ENCODE assay signal across 24 mouse cellular contexts in the genomic region with DNA sequence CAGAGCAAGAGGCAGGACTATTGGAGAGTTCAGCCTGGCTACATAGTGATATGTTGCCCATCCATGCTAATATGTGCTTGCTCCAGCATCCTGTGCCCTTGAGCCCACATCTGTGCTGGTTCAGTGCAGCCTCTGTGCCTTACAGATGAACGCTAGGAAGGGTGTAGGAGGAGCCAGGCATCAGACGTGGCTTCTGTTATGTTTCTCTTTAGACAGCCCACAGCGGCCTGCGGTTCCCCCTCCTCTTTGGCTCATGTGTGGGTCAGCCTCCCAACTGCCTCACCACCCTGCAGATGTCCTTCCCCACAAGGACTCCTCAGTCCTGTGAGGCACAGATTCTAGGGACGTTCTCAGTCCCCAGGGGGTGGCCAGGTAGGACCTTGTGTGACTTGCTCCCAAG. TPM values are rescaled to one million over a fixed set of nuclear protein-coding genes. Genes with fewer than 3 reads are reported as not detected.
A peak's percentile ranks its signal among the peaks of the same experiment; 100 is the strongest.
DNase-seq lines count a peak whose midpoint lies in the region; ATAC-seq and TF ChIP-seq lines count a peak whose summit lies in the region.
"Had no signal": no experiment of that assay in that cellular context is flagged by ENCODE, and none has a peak within 500 bp of the region (broad histone marks: within the 10 kb centered on the region; RNA-seq: fewer than 3 reads in every experiment).

No protein-coding gene starts in this region.

- no peak overlapping the region for H3K9ac ChIP-seq in stomach, postnatal 0 days (ENCODE audit: low read length)
- H3K9ac ChIP-seq: embryonic facial prominence, embryonic 12.5 days; forebrain, embryonic 15.5 days; hindbrain, embryonic 13.5 days had no signal

- whole genome bisulfite sequencing in stomach, postnatal 0 days, result 9% methylated on average over 5 of the region's 5 CpGs

- H3K4me1 ChIP-seq in stomach, postnatal 0 days (replicated peaks; ENCODE audit: control insufficient read depth, insufficient read depth), result peaks cover 5% of the 10 kb centered on the region; the same call in 1 of the 2 replicates
- H3K4me1 ChIP-seq: embryonic facial prominence, embryonic 12.5 days; forebrain, embryonic 15.5 days had no signal

- TF ChIP-seq CTCF in stomach, postnatal 0 days (IDR thresholded peaks at IDR 0.05; ENCODE audit: low read depth), result no peak

- no peak overlapping the region for H3K4me2 ChIP-seq in stomach, postnatal 0 days (replicated peaks; ENCODE audit: low read depth)
- H3K4me2 ChIP-seq: embryonic facial prominence, embryonic 12.5 days; forebrain, embryonic 15.5 days; hindbrain, embryonic 13.5 days had no signal

- peak overlapping the region; percentile 49 for H3K27ac ChIP-seq in stomach, postnatal 0 days (replicated peaks)
- H3K27ac ChIP-seq: embryonic facial prominence, embryonic 12.5 days; forebrain, embryonic 15.5 days; heart, embryonic 10.5 days; hindbrain, embryonic 13.5 days; hindbrain, postnatal 0 days had no signal

- no peak for TF ChIP-seq EP300 in stomach, postnatal 0 days (optimal IDR thresholded peaks at IDR 0.05)

- peak; percentile 5 for DNase-seq in kidney, adult 18-20 months
- no peak for DNase-seq in kidney, adult 11 months
- DNase-seq in retina, postnatal 1 day, result peak; percentile 55
- no peak for DNase-seq in retina, embryonic 14.5 days (ENCODE audit: low spot score)
- no peak for DNase-seq in stomach, postnatal 0 days (ENCODE audit: low spot score)
- DNase-seq in adrenal gland, postnatal 4 days (ENCODE audit: low spot score in 2 of 2), result no peak
- no peak for DNase-seq in thymus, postnatal 10 days (ENCODE audit: low spot score in 2 of 2)
- DNase-seq: adrenal gland, adult 2 months; adrenal gland, postnatal 36 days; cerebellum, adult 11-12 months; cerebellum, adult 9-10 months; cerebellum, postnatal 36 days; gastrocnemius, postnatal 36 days; heart, adult 18-20 months; heart, postnatal 10 days; heart, postnatal 4 days had no signal

- H3K27me3 ChIP-seq in stomach, postnatal 0 days (ENCODE audit: control insufficient read depth, insufficient read depth, low read length), result no peaks in the 10 kb centered on the region
- H3K27me3 ChIP-seq: CH12.LX; embryonic facial prominence, embryonic 12.5 days; forebrain, embryonic 15.5 days; Patski had no signal

- ATAC-seq in megakaryocyte progenitor cell, adult 5-6 weeks (replicated peaks; ENCODE audit: poor library complexity), result peak; percentile 52
- ATAC-seq in stomach, postnatal 0 days (ENCODE audit: low FRiP score, low TSS enrichment), result no peak
- ATAC-seq: forebrain, embryonic 15.5 days; hindbrain, postnatal 0 days; Patski had no signal

- H3K4me3 ChIP-seq in stomach, postnatal 0 days (ENCODE audit: low read depth, low read length), result no peak overlapping the region
- H3K4me3 ChIP-seq: embryonic facial prominence, embryonic 12.5 days; forebrain, embryonic 15.5 days; heart, embryonic 10.5 days; hindbrain, embryonic 13.5 days had no signal

- H3K9me3 ChIP-seq in stomach, postnatal 0 days (ENCODE audit: control insufficient read depth, low read length), result no peaks in the 10 kb centered on the region
- H3K9me3 ChIP-seq: embryonic facial prominence, embryonic 12.5 days; forebrain, embryonic 15.5 days; heart, embryonic 10.5 days; hindbrain, embryonic 13.5 days had no signal

- H3K36me3 ChIP-seq in stomach, postnatal 0 days (ENCODE audit: control insufficient read depth, insufficient read depth, low read length), result no peaks in the 10 kb centered on the region
- H3K36me3 ChIP-seq: embryonic facial prominence, embryonic 12.5 days; forebrain, embryonic 15.5 days; heart, embryonic 10.5 days; hindbrain, embryonic 13.5 days had no signal

RNA-seq across cellular contexts. Expression of gene Cdh1, which starts 32.1 kb away (rescaled TPM):
- 0.42 and 1.2 TPM in 2 replicates for total RNA-seq in megakaryocyte progenitor cell, adult 5-6 weeks (2015)
- 0.62 and 1.3 TPM in 2 replicates for total RNA-seq in megakaryocyte progenitor cell, adult 5-6 weeks (2017)
- 118 and 131 TPM in 2 replicates for polyA plus RNA-seq in stomach, postnatal 0 days (2015; fragmentation: Nextera tagmentation; extraction: Ambion mirVana)
- total RNA-seq in adrenal gland, postnatal 4 days (2021), result 10 to 100 TPM in 1 of 2 experiments, 1 to 10 TPM in 1; 7.7 to 26.7 TPM
- total RNA-seq: adrenal gland, postnatal 36 days had no signal

RNA-seq across cellular contexts. Expression of gene Tango6, which starts 47.6 kb away (rescaled TPM):
- 6.4 and 8.0 TPM in 2 replicates for total RNA-seq in megakaryocyte progenitor cell, adult 5-6 weeks (2015)
- 5.6 and 5.7 TPM in 2 replicates for total RNA-seq in megakaryocyte progenitor cell, adult 5-6 weeks (2017)
- polyA plus RNA-seq in stomach, postnatal 0 days (2015; fragmentation: Nextera tagmentation; extraction: Ambion mirVana), result 3.0 and 3.1 TPM in 2 replicates
- total RNA-seq in adrenal gland, postnatal 4 days (2021), result 10 to 100 TPM; 11.0 to 12.2 TPM

Comparison
In these comparisons a context has a peak if more than half of its experiments do, and no peak if none do; other contexts are left out.
1. DNase-seq: peak in kidney, adult 18-20 months (single experiment) and retina, postnatal 1 day (single experiment); none in kidney, adult 11 months (single experiment), retina, embryonic 14.5 days (single experiment), stomach, postnatal 0 days (single experiment), adrenal gland, postnatal 4 days (0 of 2) and thymus, postnatal 10 days (0 of 2).